Mouse (Mus musculus): ENCODE measurements around the gene Gm20517.
"Not testable (repeated sequence)": the region's sequence is repeated elsewhere in the genome, so short reads cannot be mapped to it uniquely, and the experiment has no call there.

DNA sequence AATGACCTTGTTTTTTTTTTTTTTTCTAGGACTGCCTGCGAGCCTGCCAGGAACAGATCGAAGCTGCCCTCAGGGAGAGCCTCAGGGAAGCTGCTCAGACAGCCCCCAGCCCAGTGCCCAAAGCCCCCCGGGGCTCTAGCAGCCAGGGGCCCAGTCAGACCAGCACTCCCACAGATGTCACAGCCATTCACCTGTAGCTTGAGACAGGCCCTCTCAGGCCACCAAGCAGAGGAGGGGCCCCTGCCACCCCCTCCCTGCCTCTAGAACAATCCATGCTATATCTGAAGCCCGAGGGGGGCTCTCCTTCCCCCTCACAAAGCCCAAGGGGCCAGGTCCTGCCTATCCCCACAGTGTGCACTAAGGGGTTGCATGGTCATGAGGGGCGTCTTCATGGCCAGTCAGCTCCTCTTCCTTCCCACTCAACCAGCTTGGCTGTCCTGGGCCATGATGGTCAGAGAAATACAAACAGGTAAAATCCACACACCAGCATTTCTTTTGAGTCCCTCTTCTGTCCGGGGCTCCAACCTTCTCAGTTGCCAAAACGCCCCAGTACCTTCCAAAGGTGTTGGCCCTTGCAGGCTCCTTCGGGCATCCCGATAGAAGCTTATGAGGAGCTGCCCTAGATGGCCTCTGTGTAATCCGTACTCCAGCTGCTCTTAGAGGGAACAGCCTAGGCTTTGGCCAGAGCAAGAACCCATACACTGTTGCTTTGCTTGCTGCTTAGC lies 12.6 kb upstream of the Gm20517 start:
- TF ChIP-seq POLR2A (IDR thresholded peaks at IDR 0.05; ENCODE audit: insufficient read length, low read depth); USF1 (IDR thresholded peaks at IDR 0.05; ENCODE audit: low read depth); TCF12 (IDR thresholded peaks at IDR 0.05; ENCODE audit: insufficient read depth, poor library complexity, severe bottlenecking); E2F4 (IDR thresholded peaks at IDR 0.05; ENCODE audit: insufficient read depth); MAX (IDR thresholded peaks at IDR 0.05; ENCODE audit: low read depth); REST (IDR thresholded peaks at IDR 0.05; ENCODE audit: insufficient read depth, insufficient read length): not testable (repeated sequence)
- peak; percentile 18 for TF ChIP-seq POLR2AphosphoS2 (IDR thresholded peaks at IDR 0.05; ENCODE audit: insufficient read length, low read depth)
